Mouse (Mus musculus) CD4-positive, CD25-positive, alpha-beta regulatory T cell, adult 9 weeks (primary cell): Measurements from ENCODE around the gene Trpc7. TPM values are rescaled to one million over a fixed set of nuclear protein-coding genes. Genes with fewer than 3 reads are reported as not detected.

ENCODE experiments used
- polyA plus RNA-seq: library from polyadenylated mRNA; unstranded; fragments of 100-300 nt; shearing (Covaris generic); gene quantifications from one replicate; pipeline ENCODE4 v1.2.1, GENCODE M21; 2017

Trpc7 gene
- polyA plus RNA-seq: not detected

GRCm38 (mm10) chr13:56895893-56896292 is at the start of gene Trpc7:
TSS of gene Trpc7 (minus strand) at chr13:56895993.

GRCm38 (mm10) chr13:56753192-56753951 is 142.4 kb downstream of the Trpc7 start, which contains the start of gene Gm45623:
TSS of gene Gm45623 (minus strand) at chr13:56753827.

Other genes starting within 250 kb of the Trpc7 start
- 21.3 TPM for gene Smad5, start 193.0 kb downstream of the Trpc7 start, polyA plus RNA-seq
- gene Gm45623, start 142.2 kb downstream of the Trpc7 start, polyA plus RNA-seq: not detected